Mouse (Mus musculus): ENCODE results near the gene Rnase1.

Gene Rnase1

DNA sequence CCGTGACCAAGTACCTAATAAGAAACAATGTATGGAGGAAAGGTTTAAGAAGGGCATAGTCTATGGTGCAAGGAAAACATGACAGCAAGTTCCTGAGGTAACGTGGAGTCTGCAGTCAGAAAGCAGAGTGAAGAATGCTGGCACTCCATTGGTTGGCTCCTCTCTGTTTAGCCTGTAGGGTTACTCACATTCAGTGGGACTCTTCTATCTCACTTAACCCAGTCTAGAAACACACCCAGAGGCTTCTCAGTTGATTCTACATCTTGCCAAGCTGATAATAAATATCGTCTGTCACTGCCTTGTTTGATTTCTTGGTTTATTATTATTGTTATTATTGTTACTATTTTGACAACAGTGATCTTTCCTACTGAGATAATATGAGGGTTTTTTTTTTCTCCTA, 4.0 kb downstream of the Rnase1 start:
- ATAC-seq (ENCODE audit: insufficient number of reproducible peaks, low FRiP score, low TSS enrichment): no peak

DNA sequence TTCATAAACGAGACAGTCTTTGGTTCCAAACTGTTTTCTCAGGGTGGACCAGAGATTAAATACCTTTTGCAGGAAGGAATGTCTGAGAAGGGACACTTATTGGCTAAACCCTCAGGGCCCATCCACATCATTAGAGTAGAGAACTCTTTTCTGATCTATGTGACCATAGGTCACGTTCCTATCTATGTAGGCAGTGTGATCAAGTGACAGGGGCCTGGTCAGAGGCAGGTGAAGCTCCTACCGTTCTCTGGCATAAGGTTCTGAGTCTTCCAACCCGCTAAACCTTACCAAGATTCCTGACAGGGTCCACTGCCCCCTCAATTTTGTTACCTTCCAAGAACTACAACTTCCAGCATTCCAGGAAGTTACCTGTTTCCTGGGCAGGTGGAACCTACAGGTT, 4.5 kb downstream of the Rnase1 start:
- no peak for ATAC-seq (ENCODE audit: insufficient number of reproducible peaks, low FRiP score, low TSS enrichment)

DNA sequence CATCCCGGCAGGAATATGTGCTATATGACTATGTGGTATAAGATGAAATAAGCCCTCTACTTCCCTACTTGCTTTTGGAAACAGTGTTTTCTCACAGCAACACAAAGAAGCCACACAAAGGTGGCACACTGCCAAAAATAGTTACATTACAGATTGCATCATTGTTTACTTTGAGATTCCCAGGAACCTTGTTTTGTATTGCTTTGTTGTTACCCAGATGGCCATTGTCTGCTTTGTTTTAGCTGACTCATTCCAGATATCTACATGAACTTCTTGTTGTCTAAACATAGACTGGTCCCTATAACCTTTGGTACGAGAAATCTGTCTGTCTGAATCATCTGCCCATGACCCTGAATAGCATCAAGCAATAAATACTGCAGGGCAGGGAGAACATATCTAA, 6.2 kb downstream of the Rnase1 start:
- no peak for ATAC-seq (ENCODE audit: insufficient number of reproducible peaks, low FRiP score, low TSS enrichment)

DNA sequence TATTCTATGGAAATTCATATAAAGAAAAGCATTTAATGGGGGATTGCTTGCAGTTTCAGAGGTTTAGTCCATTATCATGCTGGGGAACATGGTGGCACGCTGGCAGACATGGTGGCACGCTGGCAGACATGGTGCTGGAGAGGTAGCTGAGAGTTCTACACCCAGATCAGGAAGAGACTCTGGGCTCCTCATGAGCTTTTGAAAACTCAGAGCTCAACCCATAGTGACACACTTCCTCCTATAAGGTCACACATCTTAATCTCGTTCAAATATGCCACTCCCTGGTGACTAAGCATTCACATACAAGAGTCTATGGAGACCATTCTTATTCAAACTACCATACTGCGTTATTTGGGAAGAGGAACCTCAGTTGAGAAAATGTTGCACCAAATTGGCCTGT, 14.2 kb downstream of the Rnase1 start:
- ATAC-seq (ENCODE audit: insufficient number of reproducible peaks, low FRiP score, low TSS enrichment): no peak

DNA sequence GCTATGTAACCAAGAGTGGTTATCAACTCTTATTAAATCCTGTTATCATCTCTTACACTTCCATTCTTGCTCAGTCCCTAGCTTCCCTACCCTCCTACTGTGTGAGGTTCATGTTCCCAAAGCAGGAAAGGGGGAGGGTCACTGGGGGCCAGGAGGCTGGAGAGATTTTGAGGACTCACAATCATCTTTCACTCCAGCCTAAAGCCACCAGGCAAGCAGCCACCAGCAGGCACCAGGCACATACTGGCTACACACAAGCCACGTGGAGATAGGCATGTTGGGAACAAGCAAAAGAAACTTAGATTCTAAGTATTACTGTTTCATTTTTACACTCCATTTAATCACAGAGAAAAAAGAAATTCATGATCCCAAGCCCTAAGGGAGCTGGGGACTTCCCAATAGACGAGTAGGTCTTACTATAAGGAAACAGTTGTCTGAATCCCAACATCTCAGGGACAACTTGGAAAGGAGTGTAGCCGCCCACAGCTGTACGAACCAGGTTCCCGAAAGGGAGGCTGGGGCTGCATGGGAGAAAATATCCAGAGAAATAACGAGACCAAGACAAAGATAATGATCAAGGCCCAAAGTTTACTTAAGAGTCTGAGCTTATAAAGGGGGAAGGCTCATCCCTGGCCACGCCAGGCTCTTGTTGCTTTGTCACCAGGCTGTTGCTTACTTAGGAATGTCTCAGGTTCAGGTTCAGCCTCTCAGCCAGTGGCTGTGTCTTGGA, 15.3 kb downstream of the Rnase1 start:
- ATAC-seq (ENCODE audit: insufficient number of reproducible peaks, low FRiP score, low TSS enrichment): no peak

DNA sequence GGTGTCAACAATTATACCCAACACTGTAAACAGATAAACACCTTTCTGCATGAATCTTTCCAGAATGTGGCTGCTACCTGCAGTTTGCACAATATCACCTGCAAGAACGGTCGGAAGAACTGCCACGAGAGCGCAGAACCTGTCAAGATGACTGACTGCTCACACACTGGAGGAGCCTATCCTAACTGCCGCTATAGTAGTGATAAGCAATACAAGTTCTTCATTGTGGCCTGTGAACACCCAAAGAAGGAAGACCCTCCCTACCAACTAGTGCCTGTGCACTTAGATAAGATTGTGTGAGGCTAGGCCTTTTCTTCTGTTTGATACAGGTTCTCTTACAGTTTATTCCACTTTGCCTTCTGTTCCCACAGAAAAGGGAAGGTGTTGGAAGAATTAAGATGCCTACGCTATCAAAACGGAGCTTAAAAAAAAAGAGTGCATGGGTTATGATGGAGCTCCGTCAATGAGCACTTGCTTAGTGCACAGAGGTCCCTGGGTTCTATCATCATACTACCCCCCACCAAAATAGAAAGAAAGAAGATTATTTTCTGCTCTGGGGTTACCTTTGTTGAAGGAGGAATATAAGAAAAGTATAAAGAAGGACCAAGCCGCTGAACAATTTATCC, 16.2 kb downstream of the Rnase1 start:
- no peak for ATAC-seq (ENCODE audit: insufficient number of reproducible peaks, low FRiP score, low TSS enrichment)

DNA sequence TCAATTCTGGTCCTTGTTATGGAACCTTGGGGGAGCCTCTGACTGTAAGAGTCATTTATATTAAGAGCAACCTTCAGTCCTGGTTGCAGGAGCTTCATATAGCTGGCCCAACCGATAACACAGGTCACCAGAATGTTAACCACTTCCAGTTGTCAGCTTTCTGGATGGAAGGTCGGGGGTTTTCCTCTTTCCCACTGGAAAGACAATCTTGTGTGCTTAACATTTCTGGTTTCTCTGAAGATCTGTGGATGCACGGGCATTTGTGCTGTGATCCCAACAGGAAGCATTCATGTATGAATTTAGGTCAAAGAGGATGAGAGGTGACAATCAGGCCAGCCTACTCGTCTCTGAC, 17.0 kb downstream of the Rnase1 start:
- no peak for ATAC-seq (ENCODE audit: insufficient number of reproducible peaks, low FRiP score, low TSS enrichment)

DNA sequence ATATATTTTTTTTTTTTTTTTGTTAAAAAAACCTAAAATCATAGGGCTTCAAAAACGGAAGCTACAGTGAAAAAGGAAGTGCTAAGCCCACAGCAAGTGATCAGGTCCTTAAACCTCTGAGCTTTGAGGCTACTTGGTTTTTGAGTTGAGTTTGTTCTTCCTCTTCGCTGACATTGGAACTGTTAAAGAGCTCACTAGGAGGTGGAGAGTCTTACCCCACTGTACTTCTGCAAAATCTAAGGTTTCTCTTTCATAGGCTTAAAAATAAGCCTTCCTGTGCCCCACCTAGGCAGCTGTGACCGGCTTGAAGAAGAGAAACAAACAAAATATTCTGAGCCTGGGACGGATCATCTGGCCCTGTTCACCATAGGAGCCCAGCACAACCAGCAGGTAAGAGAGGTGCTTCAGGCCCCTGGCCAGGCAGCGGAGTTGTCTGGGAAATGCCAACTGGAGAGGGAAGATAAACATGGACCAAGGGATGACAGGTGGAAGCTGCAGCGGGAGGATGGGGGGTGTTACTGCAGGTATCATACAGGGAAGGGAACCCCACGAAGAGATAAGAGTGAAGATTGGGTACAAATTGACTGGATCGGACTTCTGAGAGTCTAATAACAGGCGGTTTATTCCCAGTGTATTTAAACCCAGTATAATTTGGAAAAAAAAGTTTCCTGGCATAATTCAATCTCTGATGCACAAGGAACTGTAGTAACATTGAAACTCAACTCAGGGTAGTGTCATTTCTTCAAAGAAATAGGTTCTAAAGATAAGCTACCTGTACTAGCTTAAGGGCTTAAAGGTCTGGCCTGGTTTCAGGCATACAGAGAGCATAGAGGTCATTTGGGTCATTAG, 17.6 kb downstream of the Rnase1 start:
- ATAC-seq (ENCODE audit: insufficient number of reproducible peaks, low FRiP score, low TSS enrichment): no peak

DNA sequence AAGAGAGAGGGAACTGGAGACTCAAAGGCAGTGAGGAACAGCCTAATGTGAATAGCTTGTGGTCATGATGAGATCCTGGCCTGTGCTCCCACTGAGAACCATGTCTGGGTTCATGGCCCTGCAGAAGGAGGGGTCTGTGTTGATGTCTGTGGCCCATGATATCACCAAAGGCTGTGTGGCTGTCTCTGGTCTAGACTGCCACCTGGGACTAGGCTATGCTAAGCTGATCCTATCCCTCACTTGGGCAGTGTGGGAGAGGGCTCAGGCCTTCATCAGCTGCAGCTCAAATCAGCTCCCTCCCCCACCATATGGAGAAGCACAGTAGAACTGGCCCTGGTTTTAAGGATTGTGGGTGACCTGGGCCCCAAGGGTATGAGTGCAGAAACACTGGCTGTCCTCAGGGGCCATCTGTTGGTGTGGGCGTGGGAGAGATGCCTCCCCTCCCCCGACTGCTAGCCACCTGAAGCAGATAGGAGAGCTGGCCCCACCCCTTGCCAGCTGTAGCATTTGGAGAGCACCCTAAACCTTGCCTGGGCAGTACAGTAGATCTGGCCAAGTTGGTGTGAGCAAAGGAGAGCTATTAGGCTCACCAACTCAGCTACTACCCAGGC, 18.8 kb downstream of the Rnase1 start:
- ATAC-seq (ENCODE audit: insufficient number of reproducible peaks, low FRiP score, low TSS enrichment): no peak

DNA sequence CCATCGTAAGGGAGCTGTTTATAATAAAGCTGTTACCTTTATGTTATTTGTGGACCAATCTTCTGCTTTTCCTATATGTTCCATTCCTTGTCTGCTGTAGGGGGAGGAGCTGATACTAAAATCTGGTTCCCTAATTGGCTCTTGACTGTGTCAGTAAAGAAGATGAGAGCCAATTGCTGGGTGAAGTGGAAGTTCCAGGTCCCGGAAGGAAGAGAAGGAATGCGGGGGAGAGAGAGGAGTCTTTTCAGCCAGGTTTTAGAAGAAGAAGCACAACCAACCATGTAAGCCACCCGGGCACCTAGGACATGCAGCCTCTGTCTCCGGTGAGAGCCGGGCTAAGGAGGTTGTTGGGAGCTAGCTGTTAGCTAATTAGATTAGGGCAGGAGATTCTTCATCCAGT, 20.9 kb downstream of the Rnase1 start:
- no peak for ATAC-seq (ENCODE audit: insufficient number of reproducible peaks, low FRiP score, low TSS enrichment)

DNA sequence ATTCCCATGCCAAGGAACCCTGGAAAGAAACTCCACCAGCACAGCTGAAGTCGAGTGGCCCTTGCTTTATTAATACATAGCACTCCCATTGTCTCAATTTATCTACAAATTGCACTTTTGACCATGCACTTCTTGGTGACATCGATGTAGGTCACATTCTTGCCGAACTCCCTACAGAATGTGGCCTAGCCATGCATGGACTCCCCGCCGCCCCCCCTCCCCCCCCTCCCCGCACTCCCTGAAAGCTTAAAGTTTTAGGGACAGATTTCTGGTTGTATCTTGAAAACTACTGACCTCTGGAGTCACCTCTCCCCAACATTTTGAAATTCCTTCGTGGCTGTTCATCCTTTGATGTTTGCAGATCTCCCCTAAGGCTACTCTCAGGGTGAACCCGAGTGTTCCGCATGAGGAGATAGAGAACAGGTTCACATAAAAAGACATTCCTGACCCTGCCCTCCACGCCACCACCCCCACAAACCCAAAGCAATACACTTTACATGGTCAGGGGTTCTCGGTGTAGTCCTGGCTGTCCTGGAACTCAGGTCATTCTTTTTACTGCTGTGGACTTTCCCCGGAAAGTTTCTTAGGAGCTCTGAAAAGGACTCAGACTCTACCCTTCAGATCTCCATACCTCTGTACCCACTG, 32.5 kb downstream of the Rnase1 start, which contains the start of gene Eddm3b:
Gene Eddm3b (plus strand): TSS at position 511 of the 645 bp plus-strand sequence.
- ATAC-seq (ENCODE audit: insufficient number of reproducible peaks, low FRiP score, low TSS enrichment): no peak

DNA sequence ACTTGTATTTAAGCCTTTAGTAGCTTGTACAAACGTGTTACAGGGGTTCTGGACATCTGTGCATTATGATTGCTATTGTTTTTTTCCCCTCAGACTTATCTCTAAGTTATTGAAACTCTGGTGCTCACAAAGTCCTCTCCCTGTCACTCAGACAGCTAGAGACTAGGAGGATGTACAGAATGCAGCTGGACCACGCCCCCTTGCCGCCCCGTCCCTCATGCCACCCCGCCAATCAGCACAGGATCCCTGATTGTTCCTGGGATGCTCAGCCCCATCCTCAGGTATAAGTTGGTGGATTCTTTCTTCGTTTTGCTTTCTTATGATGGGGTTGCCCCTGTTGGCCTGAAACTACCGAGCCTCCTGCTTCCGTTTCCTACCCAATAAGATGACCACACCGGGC, 33.1 kb downstream of the Rnase1 start:
- ATAC-seq (ENCODE audit: insufficient number of reproducible peaks, low FRiP score, low TSS enrichment): no peak

DNA sequence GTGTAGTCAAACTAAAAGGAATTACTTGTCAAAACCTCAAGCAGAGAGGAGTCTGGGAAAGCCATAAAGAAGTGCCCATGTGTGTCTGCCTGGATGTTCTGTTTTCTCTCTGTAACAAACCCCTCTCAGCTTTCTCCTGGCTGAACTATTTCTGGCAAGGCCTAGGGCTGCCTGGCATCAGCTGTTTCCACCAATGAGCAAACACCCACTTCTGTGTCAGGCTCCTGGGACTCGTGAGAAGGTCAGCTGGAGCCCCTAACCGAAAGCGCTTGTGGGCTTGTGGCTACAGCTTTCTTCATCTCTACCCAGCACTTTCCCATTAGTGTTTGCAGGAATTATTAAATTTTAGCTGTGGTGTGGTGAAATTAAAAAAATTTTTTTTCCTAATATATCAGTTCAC, 34.6 kb downstream of the Rnase1 start:
- ATAC-seq (ENCODE audit: insufficient number of reproducible peaks, low FRiP score, low TSS enrichment): no peak

DNA sequence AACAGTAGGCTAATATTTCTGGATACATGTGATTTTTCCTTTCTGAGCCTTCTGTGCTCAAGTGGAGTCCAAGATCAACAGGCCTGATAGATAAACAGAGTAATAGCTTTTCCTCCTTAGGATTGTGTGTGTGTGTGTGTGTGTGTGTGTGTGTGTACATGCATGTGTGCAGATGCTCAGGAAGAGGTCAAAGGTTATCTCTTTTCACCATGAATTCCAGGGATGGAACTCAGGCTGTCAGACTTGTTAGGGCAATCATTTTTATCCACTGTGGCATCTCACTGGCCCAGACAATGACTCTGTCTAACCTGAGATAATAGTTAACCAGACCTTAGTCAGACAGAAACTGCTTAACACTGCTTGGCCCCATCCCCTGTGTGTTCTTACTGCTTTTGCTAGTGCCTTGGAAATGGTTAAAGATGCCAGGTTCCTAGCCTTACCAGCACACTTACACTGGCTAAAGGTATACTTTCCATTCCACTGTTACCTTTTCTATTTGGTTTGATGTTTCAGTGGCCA, 40.1 kb downstream of the Rnase1 start:
- no peak for ATAC-seq (ENCODE audit: insufficient number of reproducible peaks, low FRiP score, low TSS enrichment)

DNA sequence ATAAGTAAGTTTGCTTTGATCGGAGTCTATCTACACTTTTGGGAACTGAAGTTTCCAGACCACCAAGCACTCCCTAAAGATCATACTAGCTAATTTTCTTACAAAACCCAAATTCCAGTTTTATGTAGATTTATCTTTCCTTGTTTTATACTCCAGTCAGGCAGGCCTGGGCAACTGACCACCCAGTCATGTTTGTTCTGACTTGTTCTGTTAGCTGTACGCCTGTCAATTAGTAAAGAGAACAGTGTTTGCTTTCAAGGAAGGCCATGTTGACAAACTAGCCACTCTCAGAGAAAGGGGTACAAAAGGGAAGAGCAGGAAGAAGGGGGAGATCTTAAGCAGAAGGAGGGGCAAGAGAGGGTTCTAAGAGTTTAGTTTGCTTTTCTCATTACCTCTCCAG, 42.2 kb downstream of the Rnase1 start:
- ATAC-seq (ENCODE audit: insufficient number of reproducible peaks, low FRiP score, low TSS enrichment): no peak

DNA sequence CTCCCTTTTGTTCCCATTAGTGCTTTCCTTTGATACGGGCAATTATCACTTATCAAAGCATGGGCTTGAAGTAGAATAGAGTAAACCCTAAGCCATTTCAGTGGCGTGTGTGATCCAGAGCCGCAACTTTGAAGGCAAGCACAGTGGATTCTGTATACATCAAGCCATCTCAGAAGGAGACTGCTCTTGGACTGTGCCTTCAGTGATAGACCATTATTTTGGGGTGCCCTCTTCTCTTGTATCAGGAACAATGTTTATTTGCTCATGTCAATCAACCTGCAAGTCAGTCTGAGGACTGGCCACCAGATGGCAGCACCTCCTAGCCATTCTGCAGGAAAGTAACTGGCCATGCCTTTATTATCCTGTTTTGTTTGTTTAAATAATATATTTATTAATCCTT, 43.4 kb downstream of the Rnase1 start:
- ATAC-seq (ENCODE audit: insufficient number of reproducible peaks, low FRiP score, low TSS enrichment): peak; percentile 49; the same call in 1 of the 2 replicates

DNA sequence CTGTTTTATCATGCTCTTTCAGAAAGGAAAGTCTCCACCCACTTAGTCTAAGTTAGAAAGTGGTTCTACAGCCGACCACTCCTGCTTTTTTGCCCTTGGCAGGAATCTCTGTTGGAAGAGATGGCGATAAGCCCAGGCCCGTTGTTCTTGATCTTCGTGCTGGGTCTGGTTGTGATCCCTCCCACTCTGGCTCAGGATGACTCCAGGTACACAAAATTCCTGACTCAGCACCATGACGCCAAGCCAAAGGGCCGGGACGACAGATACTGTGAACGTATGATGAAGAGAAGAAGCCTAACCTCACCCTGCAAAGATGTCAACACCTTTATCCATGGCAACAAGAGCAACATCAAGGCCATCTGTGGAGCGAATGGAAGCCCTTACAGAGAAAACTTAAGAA, 45.3 kb downstream of the Rnase1 start:
- no peak for ATAC-seq (ENCODE audit: insufficient number of reproducible peaks, low FRiP score, low TSS enrichment)

DNA sequence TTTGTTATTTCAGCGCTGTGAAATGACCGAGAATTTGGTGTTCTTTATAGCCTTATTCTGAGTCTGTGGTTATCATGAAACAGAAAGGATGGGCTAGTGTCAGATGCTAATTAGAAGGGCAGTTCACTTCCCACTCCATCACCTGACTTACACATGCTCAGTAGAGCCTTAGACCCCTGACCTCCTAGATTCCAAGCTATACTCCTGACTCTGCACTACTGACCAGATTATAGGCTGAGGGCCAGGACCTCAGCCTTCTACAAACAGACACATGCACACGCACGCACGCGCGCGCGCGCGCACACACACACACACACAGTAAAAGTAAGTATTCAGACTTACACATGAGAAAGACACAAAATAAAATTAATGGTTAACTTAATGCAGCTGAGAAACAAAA, 47.7 kb downstream of the Rnase1 start:
- no peak for ATAC-seq (ENCODE audit: insufficient number of reproducible peaks, low FRiP score, low TSS enrichment)

DNA sequence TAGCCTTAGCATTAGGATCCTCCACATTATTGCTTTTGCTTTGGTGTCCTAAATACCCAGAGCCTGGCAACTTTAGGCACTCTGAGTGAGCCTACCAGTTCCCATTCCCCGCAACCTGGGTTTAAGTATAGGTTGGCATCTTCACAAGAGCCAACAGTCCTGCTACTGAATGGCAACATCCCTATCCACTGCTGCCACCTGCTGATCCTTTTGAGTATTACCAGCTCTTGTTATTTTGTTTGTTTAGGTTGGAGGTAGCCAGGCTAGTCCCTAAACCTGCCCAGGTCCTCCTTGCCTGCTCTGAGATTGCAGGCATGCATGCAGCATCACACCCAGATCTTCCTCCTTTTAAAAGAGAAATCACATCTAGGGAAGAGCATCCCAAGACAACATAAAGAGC, 48.3 kb downstream of the Rnase1 start:
- ATAC-seq (ENCODE audit: insufficient number of reproducible peaks, low FRiP score, low TSS enrichment): peak; percentile 53; the same call in 1 of the 2 replicates

Measured in cerebellum, adult (tissue).